Mouse (Mus musculus): ENCODE measurements at regions not wholly inside any gene's neighbourhood (a gene's known extent, or its start where the extent isn't known, plus 50 kb on each side); places are given as distances from the start of the nearest gene placed in this dataset.

DNA sequence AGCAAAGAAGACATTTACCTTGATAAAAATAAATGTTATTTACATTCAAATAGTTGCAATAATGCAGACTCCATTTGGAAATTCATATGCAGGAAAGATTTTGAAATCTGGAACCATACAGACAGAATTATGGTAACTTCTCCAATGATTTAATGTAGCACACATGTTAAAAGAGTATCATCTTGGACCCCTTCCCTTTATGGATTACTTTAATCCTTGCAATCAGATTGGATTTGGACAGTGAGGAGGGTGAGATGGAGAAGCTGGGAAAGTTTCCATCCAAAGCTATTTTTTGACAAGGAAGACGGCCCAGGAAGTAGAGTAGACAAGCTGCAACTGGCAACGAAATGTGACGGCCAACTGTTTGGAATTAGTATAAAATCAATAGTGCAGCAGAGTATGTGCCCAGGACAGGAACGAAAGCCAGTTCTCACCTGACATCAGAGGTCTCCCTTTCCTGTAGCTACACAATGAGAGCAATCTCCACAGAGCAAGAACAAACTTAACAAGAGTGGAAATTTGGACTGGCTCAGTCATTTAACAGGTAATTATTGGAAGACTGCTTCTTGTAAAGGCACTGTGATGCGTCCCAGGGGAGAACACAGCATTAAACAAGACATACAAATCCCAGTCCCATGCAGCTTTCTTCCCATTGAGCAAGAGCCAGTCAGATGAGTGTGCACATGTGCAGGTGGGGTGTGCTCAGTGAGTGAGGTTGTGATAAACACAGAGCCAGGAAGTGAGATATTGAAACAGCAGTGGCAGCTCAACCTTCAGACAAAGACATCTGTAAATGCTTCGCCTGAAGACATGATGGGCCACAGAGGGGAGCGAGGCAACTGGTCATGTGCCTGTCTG is 68.3 kb downstream of the Kbtbd8 start:
- TF ChIP-seq CTCF (IDR thresholded peaks at IDR 0.05; ENCODE audit: insufficient read depth, low read depth, low read length) (no peak), POLR2A (IDR thresholded peaks at IDR 0.05; ENCODE audit: insufficient read depth, low read depth, low read length) (no peak)

Measured in olfactory bulb, adult 2 months (tissue).